Mouse (Mus musculus) ES-E14 (cell line): ENCODE results near the gene Bend5.

Source experiments
- HCFC1 ChIP-seq: IDR thresholded peaks from 2 replicates; pipeline ENCODE4 v1.6.1; 2012; ENCODE audit warnings: low read length, inconsistent platforms, borderline replicate concordance; ENCODE audit not compliant: insufficient read depth
- MAFK ChIP-seq: IDR thresholded peaks from 2 replicates; pipeline ENCODE4 v1.6.1; 2014; ENCODE audit warnings: mild to moderate bottlenecking, low read depth, low read length, inconsistent platforms; ENCODE audit not compliant: insufficient read depth
- ZNF384 ChIP-seq: IDR thresholded peaks from 2 replicates; pipeline ENCODE4 v1.6.1; 2012; ENCODE audit warnings: low read depth, low read length, inconsistent platforms

- TF ChIP-seq HCFC1 (no peak), MAFK (no peak), ZNF384 (no peak)
Observed at GRCm38 (mm10) chr4:111452192-111452591, 37.4 kb downstream of the Bend5 start.
